Mouse (Mus musculus) liver, adult 2 months (tissue): ENCODE data around the gene Lypla2.

ENCODE experiments used
- CTCF ChIP-seq: fragments of 200-500 bp; IDR thresholded peaks from 2 replicates; pipeline ENCODE4 v1.5.1; 2011; ENCODE audit warnings: low read depth, low read length, control low read depth
- POLR2A ChIP-seq: fragments of 200-500 bp; IDR thresholded peaks from 2 replicates; pipeline ENCODE4 v1.6.1; 2011; ENCODE audit warnings: low read length, control low read depth; ENCODE audit not compliant: insufficient read depth; ENCODE audit errors: extremely low read depth

DNA sequence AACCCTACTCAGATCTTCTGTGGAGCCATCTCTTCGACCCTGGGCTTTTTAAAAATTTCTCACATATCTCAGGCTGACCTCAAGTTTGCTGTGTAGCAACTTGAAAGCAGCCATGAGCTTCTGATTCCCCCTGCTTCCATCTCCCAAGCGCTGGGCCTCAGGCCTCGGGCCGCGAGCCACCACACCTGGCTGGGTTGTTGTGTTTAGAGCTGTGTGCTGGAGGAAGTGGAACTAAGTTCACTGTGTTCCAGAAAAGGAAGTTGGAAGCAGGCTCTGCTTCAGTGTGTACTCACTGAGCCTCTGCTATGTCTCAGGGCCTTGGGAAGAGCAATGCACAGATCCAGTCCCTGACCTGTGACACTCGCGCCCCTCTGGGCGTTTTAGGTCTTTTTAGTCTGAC is 24.3 kb downstream of the Lypla2 start:
- no peak for TF ChIP-seq POLR2A
- no peak for TF ChIP-seq CTCF
